Mouse (Mus musculus): ENCODE results near the gene Thumpd3.
A peak's percentile ranks its signal among the peaks of the same experiment; 100 is the strongest.

DNA sequence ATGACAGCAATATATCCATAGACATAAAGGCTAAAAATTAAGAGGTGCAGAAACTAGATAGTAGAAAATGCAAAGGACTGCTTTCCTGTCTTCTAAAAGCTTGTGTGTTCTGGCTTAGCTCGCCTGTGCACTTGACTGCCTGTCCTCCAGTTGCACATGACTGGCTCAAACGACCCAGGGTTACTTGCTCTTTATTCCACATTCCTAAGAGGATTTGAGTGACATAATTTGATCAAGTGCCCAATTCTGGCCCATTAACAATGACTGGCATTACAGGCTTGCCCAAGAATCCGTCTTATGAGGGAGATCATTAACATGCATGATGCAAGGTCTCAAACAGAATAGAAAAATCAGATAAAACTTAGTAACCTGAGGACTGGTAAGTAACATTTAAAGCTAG is 16.2 kb downstream of the Thumpd3 start:
- no peak for TF ChIP-seq CTCF (IDR thresholded peaks at IDR 0.05)
- TF ChIP-seq EP300 (IDR thresholded peaks at IDR 0.05): peak; percentile 78

Data from lung, postnatal 0 days (tissue).